ENCODE assay signal across 16 mouse cellular contexts in genomic region chr6:118074151-118074550, GRCm38 (mm10).
DNase-seq lines count a peak whose midpoint lies in the region; ATAC-seq lines count a peak whose summit lies in the region.
"Had no signal": no experiment of that assay in that cellular context is flagged by ENCODE, and none has a peak within 500 bp of the region (broad histone marks: within the 10 kb centered on the region; RNA-seq: fewer than 3 reads in every experiment).

No protein-coding gene starts in this region.

- 68% methylated on average over 3 of the region's 3 CpGs for WGBS in forebrain, embryonic 11.5 days
- WGBS in forebrain, embryonic 10.5 days = 62% methylated on average over 3 of the region's 3 CpGs
- WGBS in heart, embryonic 16.5 days = 24% methylated on average over 3 of the region's 3 CpGs
- WGBS in limb, embryonic 13.5 days = 65% methylated on average over 3 of the region's 3 CpGs
- WGBS in limb, embryonic 10.5 days = 67% methylated on average over 3 of the region's 3 CpGs
- WGBS in embryonic facial prominence, embryonic 14.5 days = 37% methylated on average over 3 of the region's 3 CpGs

- H3K27me3 ChIP-seq in forebrain, embryonic 11.5 days (ENCODE audit: control insufficient read depth, insufficient read depth, low read length) = no peaks in the 10 kb centered on the region
- no peaks in the 10 kb centered on the region; the same call in 1 of the 2 replicates for H3K27me3 ChIP-seq in forebrain, embryonic 10.5 days (ENCODE audit: poor library complexity, severe bottlenecking)
- no peaks in the 10 kb centered on the region for H3K27me3 ChIP-seq in heart, embryonic 16.5 days (ENCODE audit: control insufficient read depth, insufficient read depth, low read length)
- no peaks in the 10 kb centered on the region; the same call in 1 of the 2 replicates for H3K27me3 ChIP-seq in limb, embryonic 13.5 days
- 0 out of 2 replicates have a peak, but pooled peaks cover 1% of the 10 kb centered on the region for H3K27me3 ChIP-seq in limb, embryonic 10.5 days (ENCODE audit: low read depth, poor library complexity, severe bottlenecking)
- no peaks in the 10 kb centered on the region for H3K27me3 ChIP-seq in embryonic facial prominence, embryonic 14.5 days (replicated peaks; ENCODE audit: control insufficient read depth, insufficient read depth, low read length)
- H3K27me3 ChIP-seq: liver, embryonic 15.5 days had no signal

- no peaks in the 10 kb centered on the region for H3K9me3 ChIP-seq in forebrain, embryonic 11.5 days (ENCODE audit: control insufficient read depth, low read length)
- no peaks in the 10 kb centered on the region for H3K9me3 ChIP-seq in forebrain, embryonic 10.5 days
- no peaks in the 10 kb centered on the region for H3K9me3 ChIP-seq in heart, embryonic 16.5 days (replicated peaks; ENCODE audit: control insufficient read depth, low read length)
- no peaks in the 10 kb centered on the region for H3K9me3 ChIP-seq in limb, embryonic 13.5 days
- no peaks in the 10 kb centered on the region for H3K9me3 ChIP-seq in limb, embryonic 10.5 days (replicated peaks)
- no peaks in the 10 kb centered on the region for H3K9me3 ChIP-seq in embryonic facial prominence, embryonic 14.5 days (ENCODE audit: control insufficient read depth, low read length)
- H3K9me3 ChIP-seq: kidney, embryonic 15.5 days; liver, embryonic 15.5 days; megakaryocyte, embryonic 14.5 days had no signal

- peak; percentile 38 for DNase-seq in forebrain, embryonic 11.5 days (ENCODE audit: low spot score)
- DNase-seq in forebrain, embryonic 10.5 days (ENCODE audit: extremely low spot score, low spot score) = no peak
- no peak for DNase-seq in heart, adult 9 months (ENCODE audit: low spot score in 2 of 2)
- no peak for DNase-seq in limb, embryonic 10.5 days (ENCODE audit: low spot score)
- no peak for DNase-seq in embryonic facial prominence, embryonic 14.5 days (ENCODE audit: low spot score)
- DNase-seq in thymus, postnatal 14 days = no peak
- DNase-seq: cerebellum, adult 9-10 months; gastrocnemius, postnatal 25 days; right cerebral cortex, postnatal 4 days; thymus, adult 18-20 months had no signal

- ATAC-seq in forebrain, embryonic 11.5 days (replicated peaks; ENCODE audit: low FRiP score) = no peak
- ATAC-seq in heart, embryonic 16.5 days (replicated peaks; ENCODE audit: extremely low read depth, insufficient read depth, low FRiP score) = no peak
- ATAC-seq in limb, embryonic 13.5 days (ENCODE audit: low FRiP score, low read depth) = no peak
- ATAC-seq in embryonic facial prominence, embryonic 14.5 days (ENCODE audit: low read depth) = no peak
- ATAC-seq: inflammation-experienced regulatory T-cells, adult 6 months had no signal

- no peak overlapping the region for H3K4me2 ChIP-seq in forebrain, embryonic 11.5 days (ENCODE audit: low read depth, low read length, severe bottlenecking)
- no peak overlapping the region; the same call in 1 of the 2 replicates for H3K4me2 ChIP-seq in heart, embryonic 16.5 days (ENCODE audit: low read depth, low read length)
- no peak overlapping the region for H3K4me2 ChIP-seq in limb, embryonic 13.5 days (replicated peaks)
- H3K4me2 ChIP-seq in embryonic facial prominence, embryonic 14.5 days (ENCODE audit: low read depth, low read length) = no peak overlapping the region
- H3K4me2 ChIP-seq: kidney, embryonic 15.5 days; liver, embryonic 15.5 days had no signal

- no peak overlapping the region for H3K9ac ChIP-seq in forebrain, embryonic 11.5 days (ENCODE audit: low read length)
- H3K9ac ChIP-seq in heart, embryonic 16.5 days (ENCODE audit: low read length) = peak overlapping the region; percentile 35; the same call in 1 of the 2 replicates
- H3K9ac ChIP-seq in limb, embryonic 13.5 days = peak overlapping the region; percentile 39; the same call in 1 of the 2 replicates
- H3K9ac ChIP-seq in embryonic facial prominence, embryonic 14.5 days (ENCODE audit: low read depth, low read length) = 0 out of 2 replicates have a peak overlapping the region, but pooled peaks have one; percentile 25
- H3K9ac ChIP-seq: kidney, embryonic 15.5 days; liver, embryonic 15.5 days had no signal

- H3K4me3 ChIP-seq in forebrain, embryonic 11.5 days (ENCODE audit: low read depth, low read length) = no peak overlapping the region
- no peak overlapping the region for H3K4me3 ChIP-seq in forebrain, embryonic 10.5 days
- no peak overlapping the region for H3K4me3 ChIP-seq in heart, embryonic 16.5 days (ENCODE audit: low read length)
- H3K4me3 ChIP-seq in limb, embryonic 13.5 days = no peak overlapping the region
- no peak overlapping the region for H3K4me3 ChIP-seq in limb, embryonic 10.5 days
- no peak overlapping the region for H3K4me3 ChIP-seq in embryonic facial prominence, embryonic 14.5 days (ENCODE audit: low read depth, low read length)
- H3K4me3 ChIP-seq: kidney, embryonic 15.5 days; liver, embryonic 15.5 days; megakaryocyte, embryonic 14.5 days had no signal

- no peaks in the 10 kb centered on the region for H3K36me3 ChIP-seq in forebrain, embryonic 11.5 days (ENCODE audit: control insufficient read depth, insufficient read depth, low read length)
- H3K36me3 ChIP-seq in forebrain, embryonic 10.5 days (replicated peaks) = no peaks in the 10 kb centered on the region
- no peaks in the 10 kb centered on the region for H3K36me3 ChIP-seq in heart, embryonic 16.5 days (ENCODE audit: control insufficient read depth, insufficient read depth)
- no peaks in the 10 kb centered on the region for H3K36me3 ChIP-seq in limb, embryonic 13.5 days
- no peaks in the 10 kb centered on the region for H3K36me3 ChIP-seq in limb, embryonic 10.5 days
- no peaks in the 10 kb centered on the region for H3K36me3 ChIP-seq in embryonic facial prominence, embryonic 14.5 days (ENCODE audit: control insufficient read depth, insufficient read depth, low read length)
- H3K36me3 ChIP-seq: kidney, embryonic 15.5 days; liver, embryonic 15.5 days had no signal

- no peak overlapping the region for H3K27ac ChIP-seq in forebrain, embryonic 11.5 days (ENCODE audit: low read depth, low read length)
- no peak overlapping the region for H3K27ac ChIP-seq in forebrain, embryonic 10.5 days
- no peak overlapping the region for H3K27ac ChIP-seq in heart, embryonic 16.5 days (ENCODE audit: low read length)
- H3K27ac ChIP-seq in limb, embryonic 13.5 days = no peak overlapping the region
- H3K27ac ChIP-seq in limb, embryonic 10.5 days = no peak overlapping the region
- H3K27ac ChIP-seq in embryonic facial prominence, embryonic 14.5 days (replicated peaks; ENCODE audit: low read depth, low read length) = no peak overlapping the region; the same call in 1 of the 2 replicates
- H3K27ac ChIP-seq: kidney, embryonic 15.5 days; liver, embryonic 15.5 days had no signal

- no peaks in the 10 kb centered on the region for H3K4me1 ChIP-seq in forebrain, embryonic 11.5 days (replicated peaks; ENCODE audit: control insufficient read depth, insufficient read depth, low read length)
- peaks cover 11% of the 10 kb centered on the region for H3K4me1 ChIP-seq in forebrain, embryonic 10.5 days
- peaks cover 11% of the 10 kb centered on the region for H3K4me1 ChIP-seq in heart, embryonic 16.5 days (ENCODE audit: control insufficient read depth, insufficient read depth, low read length)
- H3K4me1 ChIP-seq in limb, embryonic 13.5 days = peaks cover 8% of the 10 kb centered on the region; the same call in 1 of the 2 replicates
- peaks cover 9% of the 10 kb centered on the region; the same call in 1 of the 2 replicates for H3K4me1 ChIP-seq in limb, embryonic 10.5 days
- 0 out of 2 replicates have a peak, but pooled peaks cover 8% of the 10 kb centered on the region for H3K4me1 ChIP-seq in embryonic facial prominence, embryonic 14.5 days (ENCODE audit: control insufficient read depth, insufficient read depth, low read length)
- H3K4me1 ChIP-seq: liver, embryonic 15.5 days had no signal
